Mouse (Mus musculus) left cerebral cortex, postnatal 10 days (tissue): ENCODE measurements around the gene Hhatl. TPM values are rescaled to one million over a fixed set of nuclear protein-coding genes. Genes with fewer than 3 reads are reported as not detected.

Experiments used
- total RNA-seq, 2 experiments: library from RNA; stranded (reverse); gene quantifications; 2 replicates each; pipeline ENCODE4 v1.2.3; 2021

The Hhatl gene
- total RNA-seq, 2 experiments from 2014 or later, result 3.8 TPM

Other genes starting within 250 kb of the Hhatl start
- under 1 TPM; 0.87 to 0.97 TPM for gene Lyzl4, start 150.4 kb downstream of the Hhatl start, total RNA-seq
- 10 to 100 TPM; 11.8 TPM for gene Vipr1, start 149.8 kb downstream of the Hhatl start, total RNA-seq
- gene Sec22c, start 87.0 kb downstream of the Hhatl start, total RNA-seq, result 10 to 100 TPM; 32.5 to 33.0 TPM
- gene Ss18l2, start 82.2 kb downstream of the Hhatl start, total RNA-seq, result 10 to 100 TPM; 76.4 to 94.9 TPM
- 100 to 1,000 TPM; 112 to 119 TPM for gene Nktr, start 73.3 kb downstream of the Hhatl start, total RNA-seq
- gene Zfp651, start 33.2 kb downstream of the Hhatl start, total RNA-seq, result 100 to 1,000 TPM; 105 to 110 TPM
- gene Klhl40, start 14.9 kb downstream of the Hhatl start, total RNA-seq, result 1 to 10 TPM; 3.3 to 3.5 TPM
- gene Ccdc13, start 47.0 kb upstream of the Hhatl start, total RNA-seq, result 1 to 10 TPM; 9.0 to 9.3 TPM
- 10 to 100 TPM; 97.0 to 99.0 TPM for gene Higd1a, start 65.9 kb upstream of the Hhatl start, total RNA-seq
- 1 to 10 TPM; 3.6 to 4.2 TPM for gene Ackr2, start 105.8 kb upstream of the Hhatl start, total RNA-seq
- gene Cyp8b1, start 123.8 kb upstream of the Hhatl start, total RNA-seq, result not detected
- 1 to 10 TPM; 3.2 to 4.4 TPM for gene Fam198a, start 158.5 kb upstream of the Hhatl start, total RNA-seq
- gene Pomgnt2, start 204.6 kb upstream of the Hhatl start, total RNA-seq, result 10 to 100 TPM; 38.1 to 40.0 TPM